Mouse (Mus musculus): ENCODE data around the gene Ptgr2. TPM values are rescaled to one million over a fixed set of nuclear protein-coding genes. Genes with fewer than 3 reads are reported as not detected.
"Not testable (repeated sequence)": the region's sequence is repeated elsewhere in the genome, so short reads cannot be mapped to it uniquely, and the experiment has no call there.

Gene Ptgr2
- polyA plus RNA-seq, 1 experiment from 2014 or later, result 21.1 TPM

- peak within 1 kb of the TSS; percentile 95 for H3K27ac ChIP-seq (ENCODE audit: low read depth, low read length)
- H3K27me3 ChIP-seq (ENCODE audit: control insufficient read depth, insufficient read depth, low read length), result no peaks in the 10 kb centered on the region
- peak within 1 kb of the TSS; percentile 90 for H3K9ac ChIP-seq (ENCODE audit: low read depth, low read length)
- H3K36me3 ChIP-seq (ENCODE audit: control insufficient read depth, insufficient read depth, low read length), result no peaks in the 10 kb centered on the region
- H3K9me3 ChIP-seq (ENCODE audit: control insufficient read depth, low read length), result no peaks in the 10 kb centered on the region
- peak within 1 kb of the TSS; percentile 85 for H3K4me3 ChIP-seq (ENCODE audit: low read length)
- peaks cover 18% of the 10 kb centered on the region for H3K4me1 ChIP-seq (ENCODE audit: control insufficient read depth, insufficient read depth, low read length)
- under 1% methylated on average over 77 of the region's 77 CpGs for WGBS
- peak; percentile 97 for ATAC-seq (ENCODE audit: low FRiP score, low TSS enrichment)
- peak within 1 kb of the TSS; percentile 60 for H3K4me2 ChIP-seq (replicated peaks; ENCODE audit: low read depth, low read length)
These were observed 31.9 kb downstream of the Ptgr2 start, which contains the start of gene Zfp410 for GRCm38 (mm10) chr12:84316721-84317621. Gene Zfp410 (plus strand): TSS chr12:84316852.

DNA sequence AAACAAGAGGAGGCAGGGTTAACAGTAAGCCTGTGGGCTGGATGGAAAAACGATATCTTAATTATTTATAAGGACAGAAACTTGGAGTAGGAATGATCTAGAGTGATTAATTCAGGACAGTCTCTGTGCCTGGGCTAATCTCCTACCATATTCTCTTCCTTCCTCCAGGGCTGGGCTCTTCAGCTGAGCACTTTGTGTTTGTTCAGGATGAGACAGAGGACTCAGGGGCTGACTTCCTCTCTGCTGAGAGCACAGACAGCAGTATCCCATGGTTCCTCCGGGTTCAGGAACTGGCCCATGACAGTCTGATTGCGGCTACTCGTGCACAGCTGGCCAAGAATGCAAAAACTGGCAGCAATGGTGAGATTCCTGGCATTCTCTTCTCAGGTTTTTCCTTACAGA, 42.1 kb downstream of the Ptgr2 start:
- WGBS, result 73% methylated on average over 4 of the region's 4 CpGs
- Histone ChIP-seq H3K4me2 (replicated peaks; ENCODE audit: low read depth, low read length) (no peak overlapping the region), H3K27ac (ENCODE audit: low read depth, low read length) (no peak overlapping the region), H3K36me3 (ENCODE audit: control insufficient read depth, insufficient read depth, low read length) (peaks cover 61% of the 10 kb centered on the region), H3K27me3 (ENCODE audit: control insufficient read depth, insufficient read depth, low read length) (no peaks in the 10 kb centered on the region), H3K9ac (ENCODE audit: low read depth, low read length) (no peak overlapping the region), H3K4me3 (ENCODE audit: low read length) (no peak overlapping the region), H3K4me1 (ENCODE audit: control insufficient read depth, insufficient read depth, low read length) (no peaks in the 10 kb centered on the region), H3K9me3 (ENCODE audit: control insufficient read depth, low read length) (no peaks in the 10 kb centered on the region)
- ATAC-seq (ENCODE audit: low FRiP score, low TSS enrichment), result no peak

- WGBS, result 89% methylated on average over 11 of the region's 11 CpGs
- H3K4me3 ChIP-seq (ENCODE audit: low read length), result no peak overlapping the region
These were observed 52.1 kb downstream of the Ptgr2 start for GRCm38 (mm10) chr12:84336963-84337625.

GRCm38 (mm10) chr12:84347192-84347591, 62.2 kb downstream of the Ptgr2 start:
- H3K4me3 ChIP-seq (ENCODE audit: low read length), result no peak overlapping the region
- no peaks in the 10 kb centered on the region for H3K9me3 ChIP-seq (ENCODE audit: control insufficient read depth, low read length)
- H3K4me1 ChIP-seq (ENCODE audit: control insufficient read depth, insufficient read depth, low read length), result no peaks in the 10 kb centered on the region
- no peak for ATAC-seq (ENCODE audit: low FRiP score, low TSS enrichment)
- no peak overlapping the region for H3K4me2 ChIP-seq (replicated peaks; ENCODE audit: low read depth, low read length)
- WGBS, result 39% methylated on average over 2 of the region's 2 CpGs
- H3K9ac ChIP-seq (ENCODE audit: low read depth, low read length), result no peak overlapping the region
- peaks cover 12% of the 10 kb centered on the region for H3K36me3 ChIP-seq (ENCODE audit: control insufficient read depth, insufficient read depth, low read length)
- H3K27me3 ChIP-seq (ENCODE audit: control insufficient read depth, insufficient read depth, low read length), result no peaks in the 10 kb centered on the region
- no peak overlapping the region for H3K27ac ChIP-seq (ENCODE audit: low read depth, low read length)

More at GRCm38 (mm10) chr12:84336963-84337625, 52.1 kb downstream of the Ptgr2 start:
- peaks cover 82% of the 10 kb centered on the region for H3K36me3 ChIP-seq (ENCODE audit: control insufficient read depth, insufficient read depth, low read length)
- ATAC-seq (ENCODE audit: low FRiP score, low TSS enrichment), result no peak
- H3K4me2 ChIP-seq (replicated peaks; ENCODE audit: low read depth, low read length), result no peak overlapping the region
- H3K27me3 ChIP-seq (ENCODE audit: control insufficient read depth, insufficient read depth, low read length), result no peaks in the 10 kb centered on the region
- H3K9ac ChIP-seq (ENCODE audit: low read depth, low read length), result no peak overlapping the region
- H3K4me1 ChIP-seq (ENCODE audit: control insufficient read depth, insufficient read depth, low read length), result no peaks in the 10 kb centered on the region
- H3K27ac ChIP-seq (ENCODE audit: low read depth, low read length), result no peak overlapping the region
- H3K9me3 ChIP-seq (ENCODE audit: control insufficient read depth, low read length), result no peaks in the 10 kb centered on the region

- not testable (repeated sequence) for H3K36me3 ChIP-seq (ENCODE audit: control insufficient read depth, insufficient read depth, low read length); H3K4me2 ChIP-seq (replicated peaks; ENCODE audit: low read depth, low read length); H3K27me3 ChIP-seq (ENCODE audit: control insufficient read depth, insufficient read depth, low read length); H3K9ac ChIP-seq (ENCODE audit: low read depth, low read length); H3K4me3 ChIP-seq (ENCODE audit: low read length); H3K27ac ChIP-seq (ENCODE audit: low read depth, low read length); H3K9me3 ChIP-seq (ENCODE audit: control insufficient read depth, low read length); ATAC-seq (ENCODE audit: low FRiP score, low TSS enrichment)
- 73% methylated on average over 2 of the region's 2 CpGs for WGBS
- H3K4me1 ChIP-seq (ENCODE audit: control insufficient read depth, insufficient read depth, low read length), result peaks cover 11% of the 10 kb centered on the region
These were observed 73.7 kb downstream of the Ptgr2 start for GRCm38 (mm10) chr12:84358699-84359098.

DNA sequence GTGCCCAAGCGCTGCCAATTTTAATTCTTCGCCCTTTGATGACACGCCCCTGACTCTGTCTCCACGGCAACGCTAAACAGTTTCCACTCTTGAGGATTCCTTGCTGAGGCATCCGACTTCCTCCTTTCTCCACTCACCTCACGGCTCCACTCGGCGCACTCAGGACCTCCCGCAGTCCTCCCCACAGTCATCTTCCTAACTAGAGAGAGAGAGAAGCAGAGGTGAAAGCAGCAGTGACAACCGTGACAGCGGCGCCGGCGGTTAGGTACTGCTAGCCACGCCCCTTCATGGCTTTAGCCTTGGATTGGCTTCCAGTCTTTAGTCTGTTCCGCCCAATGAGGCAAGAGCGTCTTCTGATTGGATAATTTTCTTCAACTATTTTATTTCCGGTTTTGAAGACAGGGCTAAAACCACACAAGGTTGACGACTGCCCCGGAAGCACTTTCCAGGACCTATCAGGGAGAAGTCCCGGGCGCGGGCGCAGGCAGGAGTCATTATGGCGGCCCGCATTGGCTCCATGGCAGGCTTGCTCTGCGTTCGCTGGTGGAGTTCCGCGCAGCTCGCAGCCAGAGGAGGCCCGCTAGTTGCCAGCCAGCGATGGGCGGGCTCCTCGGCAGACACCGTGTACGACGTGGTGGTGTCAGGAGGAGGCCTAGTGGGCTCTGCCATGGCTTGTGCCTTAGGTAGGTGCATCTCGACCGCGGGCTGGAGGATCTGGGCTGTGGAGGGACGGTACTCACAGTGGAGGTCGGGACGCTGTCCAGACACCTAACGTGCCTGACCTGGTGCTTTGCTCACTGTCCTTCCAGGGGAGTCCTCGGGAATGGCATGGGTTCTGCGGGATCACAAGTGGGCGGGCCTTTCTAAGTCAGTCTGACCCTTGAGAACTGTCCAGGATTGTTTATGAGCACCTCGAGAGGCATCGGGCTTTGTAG, 76.8 kb downstream of the Ptgr2 start, which contains the start of the genes Coq6 and Fam161b:
Coq6 (plus strand) TSS at position 103 of the 935 bp plus-strand sequence.
Fam161b (minus strand) TSS at position 279 of the 935 bp plus-strand sequence.
- no peaks in the 10 kb centered on the region for H3K9me3 ChIP-seq (ENCODE audit: control insufficient read depth, low read length)
- peak within 1 kb of the TSS; percentile 84 for H3K4me3 ChIP-seq (ENCODE audit: low read length)
- no peaks in the 10 kb centered on the region for H3K36me3 ChIP-seq (ENCODE audit: control insufficient read depth, insufficient read depth, low read length)
- peak; percentile 99 for ATAC-seq (ENCODE audit: low FRiP score, low TSS enrichment)
- no peaks in the 10 kb centered on the region for H3K27me3 ChIP-seq (ENCODE audit: control insufficient read depth, insufficient read depth, low read length)
- peaks cover 11% of the 10 kb centered on the region for H3K4me1 ChIP-seq (ENCODE audit: control insufficient read depth, insufficient read depth, low read length)
- 1% methylated on average over 51 of the region's 51 CpGs for WGBS
- H3K9ac ChIP-seq (ENCODE audit: low read depth, low read length), result peak within 1 kb of the TSS; percentile 74
- peak within 1 kb of the TSS; percentile 64 for H3K4me2 ChIP-seq (replicated peaks; ENCODE audit: low read depth, low read length)
- H3K27ac ChIP-seq (ENCODE audit: low read depth, low read length), result 0 out of 2 replicates have a peak within 1 kb of the TSS, but pooled peaks have one; percentile 8

GRCm38 (mm10) chr12:84362872-84363271, 77.8 kb downstream of the Ptgr2 start:
- ATAC-seq (ENCODE audit: low FRiP score, low TSS enrichment), result no peak
- Histone ChIP-seq H3K4me2 (replicated peaks; ENCODE audit: low read depth, low read length) (peak overlapping the region; percentile 64), H3K9ac (ENCODE audit: low read depth, low read length) (0 out of 2 replicates have a peak overlapping the region, but pooled peaks have one; percentile 74), H3K27me3 (ENCODE audit: control insufficient read depth, insufficient read depth, low read length) (no peaks in the 10 kb centered on the region), H3K36me3 (ENCODE audit: control insufficient read depth, insufficient read depth, low read length) (peaks cover 2% of the 10 kb centered on the region), H3K27ac (ENCODE audit: low read depth, low read length) (no peak overlapping the region), H3K4me3 (ENCODE audit: low read length) (peak overlapping the region; percentile 84), H3K9me3 (ENCODE audit: control insufficient read depth, low read length) (no peaks in the 10 kb centered on the region), H3K4me1 (ENCODE audit: control insufficient read depth, insufficient read depth, low read length) (peaks cover 11% of the 10 kb centered on the region)
- WGBS, result 52% methylated on average over 2 of the region's 2 CpGs

DNA sequence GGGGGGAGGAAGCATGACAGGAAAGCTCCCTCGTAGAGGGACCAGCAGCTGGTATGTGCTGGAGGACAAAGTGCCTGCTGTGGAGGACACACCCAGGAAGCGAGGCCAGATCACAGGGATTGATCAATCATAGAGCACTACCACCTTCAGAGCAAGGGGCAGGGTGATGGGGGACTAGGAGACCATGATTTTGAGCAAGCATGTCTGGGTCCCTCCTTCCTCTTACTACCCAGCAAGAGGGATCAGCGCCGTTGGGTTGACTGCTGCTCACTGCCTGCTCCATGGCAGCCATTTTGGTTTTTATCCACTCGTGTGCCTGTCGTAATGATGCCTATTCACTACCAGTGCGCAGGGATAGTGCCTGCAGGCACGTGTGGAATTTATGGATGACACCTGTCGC, 79.3 kb downstream of the Ptgr2 start:
- WGBS, result 85% methylated on average over 9 of the region's 9 CpGs
- no peaks in the 10 kb centered on the region for H3K9me3 ChIP-seq (ENCODE audit: control insufficient read depth, low read length)
- no peak overlapping the region for H3K9ac ChIP-seq (ENCODE audit: low read depth, low read length)
- H3K4me2 ChIP-seq (replicated peaks; ENCODE audit: low read depth, low read length), result no peak overlapping the region
- H3K27ac ChIP-seq (ENCODE audit: low read depth, low read length), result no peak overlapping the region
- no peak overlapping the region for H3K4me3 ChIP-seq (ENCODE audit: low read length)
- ATAC-seq (ENCODE audit: low FRiP score, low TSS enrichment), result no peak
- no peaks in the 10 kb centered on the region for H3K27me3 ChIP-seq (ENCODE audit: control insufficient read depth, insufficient read depth, low read length)
- H3K36me3 ChIP-seq (ENCODE audit: control insufficient read depth, insufficient read depth, low read length), result peaks cover 16% of the 10 kb centered on the region
- peaks cover 11% of the 10 kb centered on the region for H3K4me1 ChIP-seq (ENCODE audit: control insufficient read depth, insufficient read depth, low read length)
